Mouse (Mus musculus): ENCODE data around the gene Gpank1.
"Not testable (repeated sequence)": the region's sequence is repeated elsewhere in the genome, so short reads cannot be mapped to it uniquely, and the experiment has no call there.

Gene Gpank1

DNA sequence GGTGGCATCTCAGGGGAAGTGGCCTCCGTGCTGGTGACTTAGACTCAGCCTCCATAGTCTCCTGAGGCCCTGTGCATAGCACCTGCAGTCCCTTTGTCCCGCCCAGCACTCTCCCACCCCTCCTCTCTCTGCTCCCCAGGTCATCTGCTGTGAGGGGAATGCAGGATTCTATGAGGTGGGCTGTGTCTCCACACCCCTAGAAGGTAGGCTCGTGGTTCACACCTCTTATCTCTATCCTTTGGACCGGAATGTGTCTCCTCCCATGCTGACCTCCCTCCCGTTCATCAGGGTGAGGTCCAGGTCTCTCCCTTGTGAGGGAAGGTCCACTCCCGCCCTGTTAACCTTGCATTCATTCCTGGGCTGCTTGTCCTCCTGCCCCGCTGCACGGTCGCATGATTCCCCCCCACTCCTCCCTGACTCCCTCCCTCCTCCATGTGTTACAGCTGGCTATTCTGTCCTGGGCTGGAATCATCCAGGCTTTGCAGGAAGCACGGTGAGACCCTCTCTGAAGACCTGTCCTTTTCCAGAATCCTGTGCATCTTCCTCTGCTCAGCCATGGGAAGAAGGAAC, 21.0 kb upstream of the Gpank1 start:
- no peak for DNase-seq (ENCODE audit: low read depth, low spot score)

DNA sequence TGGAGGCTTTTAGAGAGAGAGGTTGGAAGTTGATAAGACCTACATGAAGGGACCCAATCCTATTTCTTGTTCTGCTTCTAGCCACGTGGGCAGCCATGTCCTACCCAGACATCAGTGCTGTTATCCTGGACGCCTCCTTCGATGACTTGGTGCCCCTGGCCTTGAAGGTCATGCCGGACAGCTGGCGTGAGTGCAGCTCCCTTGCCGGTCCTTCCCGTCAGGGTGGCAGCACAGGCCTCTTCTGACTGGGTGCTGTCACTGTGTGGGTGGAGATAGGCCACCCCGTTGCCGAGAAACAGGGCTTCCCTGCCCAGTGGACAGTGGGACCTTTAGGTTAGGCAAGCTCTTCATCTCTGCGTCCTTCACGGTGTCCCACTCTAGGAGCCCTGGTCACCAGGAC, 20.1 kb upstream of the Gpank1 start:
- DNase-seq (ENCODE audit: low read depth, low spot score): no peak

DNA sequence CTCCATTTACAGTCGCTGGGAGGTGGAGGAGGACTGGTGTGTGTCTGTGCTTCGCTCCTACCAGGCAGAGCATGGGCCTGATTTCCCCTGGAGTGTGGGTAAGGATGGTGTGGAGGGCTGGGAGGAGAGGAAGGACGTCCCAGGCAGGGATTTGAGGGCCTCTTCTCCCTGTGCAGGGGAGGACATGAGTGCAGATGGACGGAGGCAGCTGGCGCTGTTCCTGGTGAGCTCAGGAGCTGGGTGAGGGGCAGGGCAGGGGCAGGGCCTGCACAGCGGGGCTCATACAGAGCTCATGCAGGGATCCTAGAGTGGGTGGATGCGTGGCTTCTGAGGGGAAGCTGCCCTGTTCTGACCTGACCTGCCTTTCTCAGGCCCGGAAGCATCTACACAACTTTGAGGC, 19.0 kb upstream of the Gpank1 start:
- no peak for DNase-seq (ENCODE audit: low read depth, low spot score)

DNA sequence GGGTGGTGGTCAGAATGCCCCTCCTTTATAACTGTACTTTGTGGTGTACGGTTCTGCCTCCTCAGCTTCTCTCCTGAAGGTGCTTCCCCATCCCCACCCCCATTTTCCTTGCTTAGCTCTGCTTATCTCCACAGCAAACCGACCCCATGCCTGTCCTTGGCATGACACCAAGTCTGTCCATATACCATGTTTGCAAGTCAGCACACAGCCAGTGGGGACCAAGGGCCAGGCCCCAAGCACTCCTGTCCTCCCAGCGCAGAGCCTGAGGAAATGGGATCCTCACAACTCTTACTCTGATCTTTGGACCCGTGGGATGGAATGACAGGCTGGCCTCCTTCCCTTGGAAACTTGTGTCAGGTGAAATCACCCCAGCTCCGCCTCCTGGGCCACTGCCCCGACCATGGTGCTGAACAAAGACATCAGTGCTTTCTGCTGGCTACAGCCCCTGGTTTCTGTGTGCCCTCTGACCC, 18.0 kb upstream of the Gpank1 start:
- DNase-seq (ENCODE audit: low read depth, low spot score): no peak

DNA sequence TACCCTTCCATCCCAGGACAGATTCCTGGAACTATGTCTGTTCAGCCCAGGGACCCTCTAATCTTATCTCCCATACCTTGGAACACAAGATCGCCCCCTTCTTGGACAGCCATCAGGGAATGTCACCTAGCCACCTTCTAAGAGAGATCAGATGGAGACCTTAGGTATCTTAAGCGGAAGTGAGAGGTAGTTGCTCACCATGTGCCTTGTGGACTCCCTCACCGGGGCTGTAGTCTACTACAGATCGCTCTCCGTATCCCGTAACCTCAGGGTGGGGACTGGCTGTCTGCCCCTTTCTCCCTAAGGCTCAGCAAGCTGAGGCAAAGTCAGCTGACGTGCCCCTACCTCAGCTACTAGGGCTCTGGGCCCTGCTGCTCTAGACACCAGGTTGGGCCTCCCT, 17.2 kb upstream of the Gpank1 start:
- DNase-seq (ENCODE audit: low read depth, low spot score): no peak

DNA sequence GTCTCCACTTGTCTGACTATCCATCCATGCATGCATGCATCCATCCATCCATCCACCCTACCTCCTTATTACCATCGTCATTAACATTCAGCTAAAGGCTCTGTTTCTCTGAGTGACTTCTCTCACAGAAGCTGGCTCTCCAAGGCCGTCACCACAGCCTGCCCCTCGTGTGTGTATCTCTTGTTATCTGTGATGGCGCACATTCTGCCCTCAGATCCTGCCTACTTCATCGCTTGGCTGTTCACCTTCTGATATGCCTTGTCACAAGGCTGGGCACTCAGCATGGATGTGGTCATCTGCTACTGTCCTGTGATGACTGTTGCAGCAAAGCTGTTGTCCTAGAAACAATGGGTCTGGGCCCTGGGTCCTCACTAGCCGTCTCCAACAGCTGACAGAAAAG, 16.5 kb upstream of the Gpank1 start:
- no peak for DNase-seq (ENCODE audit: low read depth, low spot score)

DNA sequence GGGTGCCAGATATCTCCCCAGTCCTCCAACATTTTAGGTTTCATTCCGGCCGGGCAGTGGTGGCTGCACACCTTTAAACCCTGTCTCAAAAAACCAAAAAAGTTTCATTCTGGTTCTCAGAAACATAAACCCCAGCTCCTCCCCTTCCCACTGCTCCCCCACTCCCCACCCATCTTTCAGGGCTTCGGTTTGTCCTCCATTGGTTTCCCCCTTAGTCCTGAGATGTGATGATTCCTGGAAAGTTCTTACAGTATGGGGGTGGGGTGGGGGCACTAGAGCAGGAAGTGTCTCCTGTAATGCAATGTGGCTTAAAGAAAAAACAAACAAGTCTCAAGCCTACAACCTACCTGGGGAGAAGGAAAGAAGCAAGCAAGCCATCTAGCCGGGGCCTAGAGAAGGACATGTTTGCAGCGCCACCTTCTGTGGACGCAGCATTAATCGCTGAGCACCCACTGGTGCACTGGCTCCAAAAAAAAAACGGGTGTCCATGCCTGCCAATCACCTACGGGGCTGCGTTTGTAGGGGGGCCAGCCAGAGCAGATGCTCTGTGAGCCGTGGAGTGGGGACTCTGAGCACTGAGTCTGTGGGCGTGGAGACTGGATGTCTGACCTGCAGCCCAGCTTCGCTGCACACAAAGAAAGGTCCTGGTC, 15.4 kb upstream of the Gpank1 start:
- DNase-seq (ENCODE audit: low read depth, low spot score): peak; percentile 58

DNA sequence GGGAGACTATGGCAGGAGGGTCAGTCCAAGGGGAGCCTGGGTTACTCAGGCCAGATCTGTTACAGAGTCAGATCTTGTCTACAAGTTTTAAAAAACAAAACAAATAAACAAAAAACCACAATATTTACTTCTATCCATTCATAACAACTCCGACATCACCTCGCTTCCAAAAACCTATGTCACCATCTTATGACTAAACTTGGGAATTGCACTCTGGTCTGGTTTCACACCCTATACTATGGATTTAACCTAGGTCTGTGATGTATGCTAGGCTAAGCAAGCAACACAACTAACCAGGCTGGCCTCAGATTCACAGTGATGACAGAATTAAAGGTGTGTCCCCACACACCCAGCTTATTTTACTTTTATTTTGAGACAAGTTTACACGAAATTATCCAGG, 14.7 kb upstream of the Gpank1 start:
- DNase-seq (ENCODE audit: low read depth, low spot score): no peak

DNA sequence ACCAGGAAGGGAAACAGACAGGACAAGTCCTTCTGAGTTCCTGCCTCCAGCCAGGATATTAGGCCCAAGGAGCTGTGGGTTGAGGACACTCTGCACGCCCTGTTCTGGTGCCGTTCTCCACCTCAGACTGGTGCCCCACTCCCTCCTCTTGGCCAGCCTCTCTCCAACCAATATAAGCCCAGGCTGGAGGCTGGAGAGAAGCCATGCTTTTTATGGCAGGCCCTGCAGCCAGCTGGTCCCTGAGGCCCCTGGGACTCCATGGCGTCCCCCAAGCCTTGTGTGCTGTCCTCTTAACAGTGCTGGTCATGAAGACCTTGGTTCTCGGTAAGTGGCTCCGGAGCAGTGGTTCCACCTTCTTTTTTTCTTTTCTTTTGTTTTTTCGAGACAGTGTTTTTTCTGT, 13.2 kb upstream of the Gpank1 start, which contains the start of gene Ly6g5c:
Gene Ly6g5c, plus strand, starts transcription at position 183 of the 400 bp plus-strand sequence.
- DNase-seq (ENCODE audit: low read depth, low spot score): no peak

DNA sequence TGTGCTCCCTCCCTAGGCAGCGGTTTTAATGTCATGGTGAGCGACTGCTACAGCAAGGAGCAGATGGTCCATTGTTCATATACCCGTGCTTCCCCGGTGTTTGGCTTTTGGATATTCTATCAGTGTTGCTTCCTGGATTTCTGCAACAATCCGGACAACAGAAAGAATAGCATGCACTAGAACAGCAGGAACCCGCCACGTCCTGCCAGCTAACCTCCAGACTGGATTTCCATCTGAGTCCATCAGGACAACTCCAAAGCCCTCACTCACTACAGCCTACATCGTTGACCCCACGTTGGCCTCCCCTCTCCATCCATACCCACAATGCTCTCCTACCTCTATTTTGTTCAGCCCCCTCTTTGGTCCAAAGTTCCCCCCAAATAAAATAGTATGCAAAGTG, 9.5 kb upstream of the Gpank1 start:
- DNase-seq (ENCODE audit: low read depth, low spot score): no peak

DNA sequence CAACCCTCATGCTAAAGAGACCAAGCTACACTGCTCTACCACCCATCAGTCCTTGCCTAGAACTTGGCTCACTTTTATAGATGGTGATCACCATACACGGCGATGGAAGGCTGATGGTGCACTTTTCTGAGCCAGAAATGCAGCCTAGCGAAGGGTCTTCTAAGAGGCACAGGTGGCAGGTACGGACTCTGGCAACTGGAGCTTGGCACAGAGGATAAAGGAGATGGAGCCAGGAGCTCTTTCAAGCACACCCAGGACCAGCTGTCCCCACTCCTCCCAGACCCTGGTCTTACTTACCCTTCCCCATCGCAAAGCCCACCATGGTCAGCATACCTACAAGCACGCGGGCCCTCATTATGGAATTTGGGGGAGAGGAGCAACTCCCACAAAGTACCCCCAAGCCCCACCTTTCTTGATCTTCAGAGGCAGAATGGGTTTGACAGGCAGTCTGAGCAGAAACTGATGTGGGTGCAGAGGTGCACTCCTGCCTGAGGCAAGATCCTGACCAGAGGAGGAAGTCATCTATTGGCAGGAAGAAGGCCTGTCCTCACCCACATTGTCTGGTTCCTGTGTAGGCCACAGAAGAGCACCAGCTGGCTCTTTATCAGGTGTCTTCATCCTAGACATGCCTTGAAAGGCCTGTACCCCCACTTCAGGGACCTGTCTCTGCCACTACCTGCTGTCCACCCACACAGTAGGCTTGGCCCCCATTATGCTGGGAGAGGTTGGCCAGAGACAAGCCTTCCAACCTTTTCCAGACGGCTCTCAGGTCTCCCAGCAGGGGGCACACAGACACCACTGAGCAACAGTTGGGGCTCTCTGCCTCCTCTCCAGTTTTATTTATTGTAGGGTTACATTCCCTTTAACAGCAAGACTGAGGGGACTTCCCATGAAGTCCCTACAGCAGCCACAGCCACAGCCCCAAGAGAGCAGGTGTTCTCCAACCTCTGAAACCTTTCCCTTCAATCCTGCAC, 5.9 kb upstream of the Gpank1 start, which contains the start of gene Ly6g5b:
Gene Ly6g5b, minus strand, starts transcription at position 383 of the 974 bp plus-strand sequence.
- peak; percentile 40 for DNase-seq (ENCODE audit: low read depth, low spot score)

DNA sequence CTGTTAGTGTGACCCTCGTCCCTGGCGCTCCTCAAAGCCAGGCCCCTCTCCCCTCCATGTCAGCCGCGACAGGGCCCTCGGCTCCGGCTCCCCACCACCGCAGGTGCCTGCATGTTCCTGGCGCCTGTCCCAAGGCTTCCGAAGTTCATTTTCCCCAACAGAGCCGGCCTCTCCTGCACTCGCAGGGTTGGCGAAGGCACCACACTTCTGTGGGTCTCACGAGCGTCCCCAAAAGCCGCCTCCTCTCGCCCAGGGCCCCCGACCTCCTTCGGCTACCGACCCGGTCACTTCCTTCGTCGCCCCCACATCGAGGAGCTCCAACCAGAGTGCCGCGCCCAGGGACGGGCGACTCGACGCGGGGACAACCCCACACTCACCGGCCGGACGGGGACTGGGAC, 511 bp upstream of the Gpank1 start:
- DNase-seq (ENCODE audit: low read depth, low spot score): no peak

DNA sequence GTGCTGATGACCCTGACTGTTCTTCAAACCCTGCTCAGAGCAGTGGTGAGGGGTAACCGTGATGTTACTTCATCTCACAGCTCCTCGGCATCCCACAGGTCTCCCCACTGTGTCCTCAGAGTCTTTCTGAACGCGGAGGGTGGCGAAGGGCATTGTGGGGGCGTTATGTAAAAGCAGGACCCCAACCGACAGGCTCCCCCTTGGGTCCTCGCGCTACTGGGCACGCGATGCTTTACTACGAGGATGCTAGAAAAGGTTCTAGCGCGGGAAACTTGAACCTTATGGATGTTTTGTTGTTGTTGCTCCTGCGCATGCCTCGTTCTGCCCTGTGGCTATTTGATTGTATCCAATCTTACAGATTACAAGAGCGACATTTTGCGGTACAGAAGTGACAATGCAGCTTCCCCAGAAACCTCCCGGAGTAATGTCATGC, 632 bp downstream of the Gpank1 start, which contains the start of gene Csnk2b:
Gene Csnk2b, minus strand, starts transcription at position 183 of the 433 bp plus-strand sequence.
- DNase-seq (ENCODE audit: low read depth, low spot score): peak; percentile 83

DNA sequence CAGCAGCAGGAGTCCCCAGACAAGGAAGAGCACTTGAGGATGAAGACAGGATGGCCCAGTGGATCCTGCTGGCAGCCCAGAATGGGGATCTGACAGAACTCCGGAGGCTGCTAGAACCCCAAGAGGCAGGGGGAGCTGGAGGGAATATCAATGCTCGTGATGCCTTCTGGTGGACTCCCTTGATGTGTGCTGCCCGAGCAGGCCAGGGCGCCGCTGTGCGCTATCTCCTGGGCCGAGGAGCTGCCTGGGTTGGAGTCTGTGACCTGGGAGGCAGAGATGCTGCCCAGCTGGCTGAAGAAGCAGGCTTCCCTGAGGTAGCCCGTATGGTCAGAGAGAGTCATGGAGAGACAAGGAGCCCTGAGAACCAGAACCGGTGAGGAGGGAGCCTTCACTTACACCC, 2.0 kb downstream of the Gpank1 start:
- not testable (repeated sequence) for DNase-seq (ENCODE audit: low read depth, low spot score)

DNA sequence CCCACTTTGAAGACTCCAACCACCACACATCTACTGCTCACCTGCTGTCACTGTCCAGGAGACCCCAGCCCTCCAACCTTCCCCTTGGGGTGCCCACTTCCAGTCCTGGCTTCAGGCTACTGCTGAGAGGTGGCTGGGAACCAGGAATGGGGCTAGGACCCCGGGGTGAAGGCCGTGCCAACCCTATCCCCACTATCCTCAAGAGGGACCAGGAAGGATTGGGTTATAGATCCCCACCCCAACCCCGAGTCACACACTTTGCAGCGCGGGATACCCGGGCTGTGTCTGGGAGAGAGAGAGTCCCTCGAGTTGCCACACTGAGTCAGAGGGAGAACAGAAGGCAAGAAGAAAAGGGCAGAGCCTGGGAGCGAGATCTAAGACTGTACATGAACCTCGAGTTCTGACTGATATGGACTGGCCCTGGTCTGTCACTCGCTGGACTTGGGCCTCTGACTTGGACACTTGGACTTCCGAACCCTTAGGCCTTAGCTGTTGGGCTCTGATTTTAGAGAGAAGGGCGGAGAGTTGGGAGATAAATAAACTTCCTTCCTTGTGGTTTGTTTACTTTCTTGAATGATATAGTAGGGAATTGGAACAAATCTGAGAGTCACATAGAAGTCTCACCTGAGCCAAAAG, 3.1 kb downstream of the Gpank1 start:
- DNase-seq (ENCODE audit: low read depth, low spot score): not testable (repeated sequence)

DNA sequence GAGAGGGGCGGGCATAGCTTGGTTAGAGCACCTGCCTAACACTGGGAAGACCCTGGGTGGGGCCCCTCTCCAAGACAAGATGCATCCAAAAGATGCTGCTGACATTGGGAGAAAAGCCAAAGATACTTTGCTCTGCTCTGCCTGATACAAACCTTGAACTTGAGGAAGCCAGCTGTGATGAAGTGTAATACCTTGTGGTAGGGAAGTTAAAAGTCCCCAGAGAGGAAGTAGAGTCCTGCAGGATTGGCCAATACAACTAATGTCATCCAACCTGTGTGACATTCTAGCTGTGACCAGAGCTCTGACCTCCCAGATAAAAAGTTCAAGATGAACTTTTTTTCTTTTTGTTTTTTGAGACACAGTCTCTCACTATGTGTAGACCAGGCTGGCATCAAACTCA, 3.8 kb downstream of the Gpank1 start:
- DNase-seq (ENCODE audit: low read depth, low spot score): peak; percentile 29

DNA sequence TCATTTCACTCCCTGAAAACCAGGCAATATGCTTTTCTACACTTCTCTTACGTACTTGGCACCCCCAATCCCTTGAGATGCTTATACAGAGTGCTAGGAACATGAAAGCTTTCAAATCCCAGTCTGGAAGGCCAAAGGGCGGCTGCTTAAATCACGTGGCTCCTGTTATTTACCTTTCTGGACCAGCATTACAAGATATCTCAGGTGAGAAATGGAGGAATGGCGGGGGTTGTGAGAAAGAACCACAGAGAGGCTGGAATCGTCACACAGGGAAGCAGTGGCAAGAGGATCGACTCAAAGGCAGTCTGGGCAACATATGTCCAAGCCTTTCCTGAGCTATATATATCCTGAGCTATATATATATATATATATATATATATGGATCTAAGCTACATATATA, 4.3 kb downstream of the Gpank1 start:
- DNase-seq (ENCODE audit: low read depth, low spot score): peak; percentile 27

DNA sequence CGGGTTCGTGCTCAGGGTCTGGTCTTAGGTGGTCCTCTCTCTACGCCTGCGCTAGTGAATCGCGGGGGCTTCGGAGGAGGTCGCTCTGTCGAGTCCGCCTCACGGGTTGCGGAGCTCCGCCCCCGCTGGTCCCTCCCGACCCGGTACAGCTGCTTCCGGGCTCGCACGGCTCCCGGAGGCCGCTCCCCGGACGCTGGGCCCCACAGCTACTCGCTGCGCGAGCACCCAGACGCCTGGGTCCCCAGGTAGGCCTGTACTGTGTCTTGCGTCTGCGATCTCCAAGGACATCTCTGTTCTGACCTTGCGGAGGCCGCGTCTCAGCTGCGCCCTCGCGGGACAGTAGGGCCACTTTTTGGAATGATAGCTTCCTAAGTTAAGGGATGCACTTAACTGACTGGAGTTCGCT, 5.0 kb downstream of the Gpank1 start, which contains the start of gene D17H6S53E:
Gene D17H6S53E, plus strand, starts transcription at position 168 of the 406 bp plus-strand sequence.
- peak; percentile 87 for DNase-seq (ENCODE audit: low read depth, low spot score)

DNA sequence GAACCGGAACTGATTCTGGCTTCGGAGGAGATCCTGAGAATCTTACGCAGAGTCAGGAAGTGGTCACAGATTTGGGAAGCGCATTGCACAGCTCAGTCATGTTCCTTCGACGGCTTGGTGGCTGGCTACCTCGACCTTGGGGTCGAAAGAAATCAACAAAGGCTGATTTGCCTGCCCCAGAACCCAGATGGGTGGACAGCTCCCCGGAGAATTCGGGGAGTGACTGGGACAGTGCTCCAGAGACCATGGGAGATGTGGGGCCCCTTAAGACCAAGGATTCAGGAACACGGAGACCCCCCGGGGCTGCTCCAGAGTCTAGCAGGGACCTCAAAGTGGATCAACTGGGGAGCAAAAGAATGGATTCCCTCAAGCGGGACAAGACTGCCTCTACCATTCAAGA, 5.8 kb downstream of the Gpank1 start:
- DNase-seq (ENCODE audit: low read depth, low spot score): no peak

DNA sequence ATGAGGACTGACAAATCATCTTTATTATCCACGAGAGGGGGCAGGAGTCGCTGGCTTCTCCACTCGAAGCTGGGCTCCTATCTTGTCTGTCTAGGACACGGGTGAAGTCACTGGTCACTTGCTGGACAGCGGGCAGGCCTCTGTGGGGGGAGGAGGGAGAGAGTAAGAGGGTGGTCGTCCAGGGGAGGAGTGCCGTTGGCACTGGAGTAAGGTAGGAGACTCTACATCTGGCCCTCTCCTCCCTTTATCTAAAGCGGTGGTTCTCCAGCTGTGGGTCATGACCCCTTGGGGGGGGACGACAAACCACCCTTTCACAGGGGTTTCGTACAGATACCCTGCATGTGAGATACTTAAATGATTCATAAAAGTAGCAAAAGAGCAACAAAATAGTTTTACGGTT, 7.7 kb downstream of the Gpank1 start:
- DNase-seq (ENCODE audit: low read depth, low spot score): no peak

DNA sequence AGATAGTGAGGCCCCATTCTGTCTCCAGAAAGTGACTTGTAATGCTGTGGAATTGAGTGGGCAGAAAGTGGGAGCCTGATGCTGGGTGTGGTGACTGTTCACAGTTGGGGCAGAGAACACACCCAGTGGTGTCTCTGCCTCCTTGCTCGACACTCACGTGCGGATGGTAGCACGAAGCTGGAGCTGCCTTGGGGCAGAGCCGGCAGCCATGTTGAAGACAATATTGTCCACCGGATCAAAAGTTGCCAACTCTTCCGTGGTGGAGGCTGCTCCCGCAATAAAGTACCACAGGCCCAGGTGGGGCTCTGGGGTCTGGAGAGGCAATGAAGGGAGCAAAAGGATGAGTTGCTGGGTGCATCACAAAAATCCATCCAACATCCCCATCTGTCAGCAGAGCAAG, 9.8 kb downstream of the Gpank1 start:
- DNase-seq (ENCODE audit: low read depth, low spot score): no peak
